Mouse (Mus musculus) embryonic facial prominence, embryonic 11.5 days (tissue): Measurements from ENCODE around the gene Ric1. TPM values are rescaled to one million over a fixed set of nuclear protein-coding genes. Genes with fewer than 3 reads are reported as not detected.

Source experiments
- ATAC-seq: fragments of 200-750 bp; cut with Nextera tagmentation; replicated peaks from 2 replicates; pipeline ENCODE4 v1.8.0; 2017; ENCODE audit warnings: low read depth; ENCODE audit not compliant: insufficient number of reproducible peaks, low FRiP score, low TSS enrichment
- DNase-seq: peaks from one replicate; pipeline ENCODE4 v3.0.0-alpha.2; 2015; ENCODE audit warnings: low spot score
- H3K27ac ChIP-seq: fragments of 300-500 bp; sonication (generic); replicated peaks from 2 replicates; pipeline ENCODE4 v1.5.1; 2014; ENCODE audit warnings: mild to moderate bottlenecking, low read depth, low read length, control low read depth
- H3K27me3 ChIP-seq: fragments of 300-500 bp; sonication (generic); 2 replicates; pipeline ENCODE4 v1.6.1; 2014; ENCODE audit warnings: mild to moderate bottlenecking, low read length, moderate library complexity, mixed read lengths; ENCODE audit not compliant: control insufficient read depth, insufficient read depth
- H3K36me3 ChIP-seq: fragments of 300-500 bp; sonication (generic); replicated peaks from 2 replicates; pipeline ENCODE4 v1.6.1; 2014; ENCODE audit warnings: low read depth, mild to moderate bottlenecking, low read length, moderate library complexity, mixed read lengths; ENCODE audit not compliant: control insufficient read depth, insufficient read depth
- H3K4me1 ChIP-seq: fragments of 300-500 bp; sonication (generic); 2 replicates; pipeline ENCODE4 v1.6.1; 2014; ENCODE audit warnings: low read length, mixed read lengths; ENCODE audit not compliant: control insufficient read depth, insufficient read depth
- H3K4me2 ChIP-seq: fragments of 300-500 bp; sonication (generic); 2 replicates; pipeline ENCODE4 v1.6.1; 2014; ENCODE audit warnings: low read depth, mild to moderate bottlenecking, control low read depth, low read length, moderate library complexity
- H3K4me3 ChIP-seq: fragments of 300-500 bp; sonication (generic); 2 replicates; pipeline ENCODE4 v1.5.1; 2014; ENCODE audit warnings: low read depth, low read length, control low read depth
- H3K9ac ChIP-seq: fragments of 300-500 bp; sonication (generic); replicated peaks from 2 replicates; pipeline ENCODE4 v1.6.1; 2014; ENCODE audit warnings: mild to moderate bottlenecking, control low read depth, low read length
- H3K9me3 ChIP-seq: fragments of 300-500 bp; sonication (generic); replicated peaks from 2 replicates; pipeline ENCODE4 v1.6.1; 2016; ENCODE audit warnings: mild to moderate bottlenecking, low read length, inconsistent platforms, mixed read lengths; ENCODE audit not compliant: control insufficient read depth
- WGBS: fragments of 180-500 bp; shearing (Covaris S2); extraction: QIAGEN DNeasy Blood & Tissue Kit; methylation state at CpG from one replicate; pipeline ENCODE4 v1.1.7; 2014; 5-methylcytosine and 5-hydroxymethylcytosine counted together
- polyA plus RNA-seq: library from polyadenylated mRNA; unstranded; fragments of >200 nt; fragmentation: Nextera tagmentation; extraction: Ambion mirVana; gene quantifications from 2 replicates; pipeline ENCODE4 v1.2.1, GENCODE M21; 2014

Ric1 gene
- polyA plus RNA-seq, 1 experiment from 2014 or later: 21.5 TPM

- WGBS: 97% methylated on average over 3 of the region's 3 CpGs
- ATAC-seq: no peak
Observed at GRCm38 (mm10) chr19:29514130-29514529, 8.0 kb upstream of the Ric1 start.

GRCm38 (mm10) chr19:29515386-29515785, 6.7 kb upstream of the Ric1 start:
- Histone ChIP-seq H3K36me3 (no peaks in the 10 kb centered on the region), H3K27me3 (no peaks in the 10 kb centered on the region), H3K27ac (no peak overlapping the region), H3K4me3 (no peak overlapping the region), H3K4me1 (no peaks in the 10 kb centered on the region), H3K9me3 (no peaks in the 10 kb centered on the region), H3K4me2 (no peak overlapping the region), H3K9ac (no peak overlapping the region)
- 92% methylated on average over 3 of the region's 3 CpGs for WGBS
- DNase-seq (no peak), ATAC-seq (no peak)

More at GRCm38 (mm10) chr19:29514130-29514529, 8.0 kb upstream of the Ric1 start:
- no peak overlapping the region for H3K4me2 ChIP-seq
- no peak overlapping the region for H3K9ac ChIP-seq
- no peak for DNase-seq
- no peaks in the 10 kb centered on the region for H3K4me1 ChIP-seq
- H3K27me3 ChIP-seq: no peaks in the 10 kb centered on the region
- H3K4me3 ChIP-seq: no peak overlapping the region
- H3K9me3 ChIP-seq: no peaks in the 10 kb centered on the region
- H3K27ac ChIP-seq: no peak overlapping the region
- H3K36me3 ChIP-seq: no peaks in the 10 kb centered on the region

GRCm38 (mm10) chr19:29515991-29516390, 6.1 kb upstream of the Ric1 start:
- no peak overlapping the region for H3K9ac ChIP-seq
- H3K27me3 ChIP-seq: no peaks in the 10 kb centered on the region
- no peaks in the 10 kb centered on the region for H3K36me3 ChIP-seq
- 71% methylated on average over 10 of the region's 10 CpGs for whole genome bisulfite sequencing
- DNase-seq (no peak), ATAC-seq (no peak)
- H3K4me1 ChIP-seq: no peaks in the 10 kb centered on the region
- no peak overlapping the region for H3K27ac ChIP-seq
- no peak overlapping the region for H3K4me3 ChIP-seq
- H3K4me2 ChIP-seq: no peak overlapping the region
- H3K9me3 ChIP-seq: no peaks in the 10 kb centered on the region

- no peak overlapping the region for H3K4me2 ChIP-seq
- no peaks in the 10 kb centered on the region for H3K27me3 ChIP-seq
- no peak overlapping the region for H3K27ac ChIP-seq
- no peak overlapping the region for H3K4me3 ChIP-seq
- no peaks in the 10 kb centered on the region for H3K4me1 ChIP-seq
- no peaks in the 10 kb centered on the region for H3K36me3 ChIP-seq
- H3K9me3 ChIP-seq: no peaks in the 10 kb centered on the region
- DNase-seq (no peak), ATAC-seq (no peak)
- WGBS: 90% methylated on average over 7 of the region's 7 CpGs
- H3K9ac ChIP-seq: no peak overlapping the region
Observed at GRCm38 (mm10) chr19:29518409-29518808, 3.7 kb upstream of the Ric1 start.

- ATAC-seq (no peak), DNase-seq (no peak)
- H3K4me3 ChIP-seq: no peak overlapping the region
- H3K9me3 ChIP-seq: no peaks in the 10 kb centered on the region
- H3K27me3 ChIP-seq: no peaks in the 10 kb centered on the region
- WGBS: 84% methylated on average over 4 of the region's 4 CpGs
- H3K4me2 ChIP-seq: no peak overlapping the region
- H3K36me3 ChIP-seq: no peaks in the 10 kb centered on the region
- no peaks in the 10 kb centered on the region for H3K4me1 ChIP-seq
- no peak overlapping the region for H3K27ac ChIP-seq
- no peak overlapping the region for H3K9ac ChIP-seq
Observed at GRCm38 (mm10) chr19:29518922-29519321, 3.2 kb upstream of the Ric1 start.

GRCm38 (mm10) chr19:29520996-29521560, 1.0 kb upstream of the Ric1 start:
- Histone ChIP-seq H3K4me2 (peak overlapping the region; percentile 50), H3K9me3 (no peaks in the 10 kb centered on the region), H3K27ac (no peak overlapping the region), H3K4me1 (no peaks in the 10 kb centered on the region), H3K27me3 (no peaks in the 10 kb centered on the region), H3K36me3 (no peaks in the 10 kb centered on the region), H3K4me3 (peak overlapping the region; percentile 95), H3K9ac (peak overlapping the region; percentile 95)
- no peak for DNase-seq
- WGBS: 37% methylated on average over 10 of the region's 10 CpGs
- no peak for ATAC-seq

GRCm38 (mm10) chr19:29522445-29523229, 555 bp downstream of the Ric1 start:
- WGBS: under 1% methylated on average over 77 of the region's 92 CpGs
- H3K9me3 ChIP-seq: no peaks in the 10 kb centered on the region
- ATAC-seq: peak; percentile 85

GRCm38 (mm10) chr19:29523230-29523582, 1.1 kb downstream of the Ric1 start:
- WGBS: 0% methylated on average over 9 of the region's 9 CpGs
- Histone ChIP-seq H3K4me2 (peak overlapping the region; percentile 43), H3K9ac (peak overlapping the region; percentile 95), H3K27me3 (no peaks in the 10 kb centered on the region), H3K4me3 (peak overlapping the region; percentile 95), H3K9me3 (no peaks in the 10 kb centered on the region), H3K36me3 (no peaks in the 10 kb centered on the region), H3K4me1 (no peaks in the 10 kb centered on the region), H3K27ac (peak overlapping the region; percentile 95)
- DNase-seq (peak; percentile 88), ATAC-seq (no peak)

More at GRCm38 (mm10) chr19:29522445-29523229, 555 bp downstream of the Ric1 start:
- Histone ChIP-seq H3K27ac (peak overlapping the region; percentile 95), H3K4me1 (no peaks in the 10 kb centered on the region), H3K27me3 (no peaks in the 10 kb centered on the region), H3K4me3 (peak overlapping the region; percentile 95), H3K9ac (peak overlapping the region; percentile 95), H3K4me2 (peak overlapping the region; percentile 43), H3K36me3 (no peaks in the 10 kb centered on the region)
- peak; percentile 69 for DNase-seq
